9 mouse cellular contexts compared by ENCODE assay signal in the genomic region with DNA sequence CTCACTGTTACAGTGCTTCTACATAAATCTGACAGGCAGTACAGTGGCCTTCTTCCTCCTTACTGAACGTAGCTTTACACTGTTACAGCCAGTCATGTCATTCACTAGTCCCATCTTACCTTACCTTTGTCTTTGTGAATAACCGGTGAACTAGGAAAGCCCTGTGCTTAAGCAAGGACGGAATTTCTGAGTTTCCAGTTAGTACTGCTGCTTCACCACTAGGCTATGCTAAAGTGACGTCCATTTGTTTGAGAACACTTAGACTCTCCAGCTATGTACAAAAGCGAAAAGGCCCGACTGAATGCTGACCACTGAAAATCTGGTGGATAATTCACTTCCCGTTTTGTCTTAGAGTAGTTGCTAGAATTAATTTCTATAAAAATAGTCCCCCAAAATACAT.
DNase-seq lines count a peak whose midpoint lies in the region; ATAC-seq and TF ChIP-seq lines count a peak whose summit lies in the region.
"Had no signal": no experiment of that assay in that cellular context is flagged by ENCODE, and none has a peak within 500 bp of the region (broad histone marks: within the 10 kb centered on the region; RNA-seq: fewer than 3 reads in every experiment).

No protein-coding gene starts in this region.

- no peak overlapping the region for H3K4me2 ChIP-seq in CH12.LX (ENCODE audit: insufficient read depth, low read depth, poor library complexity, severe bottlenecking)
- H3K4me2 ChIP-seq in kidney, postnatal 0 days (ENCODE audit: low read length), result no peak overlapping the region
- H3K4me2 ChIP-seq in midbrain, embryonic 15.5 days, result no peak overlapping the region

- WGBS in kidney, postnatal 0 days, result 34% methylated on average over 7 of the region's 7 CpGs
- WGBS in midbrain, embryonic 15.5 days, result 31% methylated on average over 7 of the region's 7 CpGs

- no peaks in the 10 kb centered on the region for H3K36me3 ChIP-seq in CH12.LX (replicated peaks in 1 of 2; ENCODE audit: control insufficient read depth in 1 of 2, insufficient read depth in 1 of 2, low read length in 1 of 2)
- H3K36me3 ChIP-seq in kidney, postnatal 0 days (ENCODE audit: insufficient read depth, low read length), result no peaks in the 10 kb centered on the region
- H3K36me3 ChIP-seq in midbrain, embryonic 15.5 days (replicated peaks), result no peaks in the 10 kb centered on the region

- ATAC-seq in frontal cortex, adult (ENCODE audit: low TSS enrichment), result peak; percentile 96
- peak; percentile 71 for ATAC-seq in kidney, postnatal 0 days (replicated peaks; ENCODE audit: low FRiP score, low read depth)
- peak; percentile 97 for ATAC-seq in midbrain, embryonic 15.5 days (replicated peaks)

- no peak for TF ChIP-seq POLR2A in CH12.LX (IDR thresholded peaks at IDR 0.05; ENCODE audit: low read depth, low read length)

- H3K4me3 ChIP-seq in CH12.LX (replicated peaks in 1 of 3; ENCODE audit: low read depth in 2 of 3, low read length in 2 of 3, poor library complexity in 1 of 3), result no peak overlapping the region
- no peak overlapping the region for H3K4me3 ChIP-seq in kidney, postnatal 0 days (replicated peaks; ENCODE audit: low read depth, low read length)
- no peak overlapping the region for H3K4me3 ChIP-seq in midbrain, embryonic 15.5 days

- H3K79me2 ChIP-seq in CH12.LX (replicated peaks; ENCODE audit: control insufficient read depth, extremely low read depth, insufficient read depth, poor library complexity, severe bottlenecking), result no peaks in the 10 kb centered on the region

- in situ Hi-C loops in CH12.LX (cut with MboI; ENCODE audit: low pct_ligation_motif_present, low pct_unique_long_range_greater_than_20kb, low sequenced_read_pairs), result no loop called here

- H3K4me1 ChIP-seq in CH12.LX (ENCODE audit: control insufficient read depth in 1 of 2, insufficient read depth in 2 of 2), result no peaks in the 10 kb centered on the region
- H3K4me1 ChIP-seq in kidney, postnatal 0 days (replicated peaks; ENCODE audit: insufficient read depth, low read length), result no peaks in the 10 kb centered on the region
- no peaks in the 10 kb centered on the region for H3K4me1 ChIP-seq in midbrain, embryonic 15.5 days

- dilution Hi-C loops in CH12.LX (cut with MboI; ENCODE audit: extremely low pct_ligation_motif_present, extremely low pct_unique_long_range_greater_than_20kb, low sequenced_read_pairs), result no loop called here

- no peak for TF ChIP-seq EP300 in CH12.LX (IDR thresholded peaks at IDR 0.05; ENCODE audit: low read length)

- no peak overlapping the region for H3K9ac ChIP-seq in CH12.LX (ENCODE audit: insufficient read depth, low read depth)
- no peak overlapping the region for H3K9ac ChIP-seq in kidney, postnatal 0 days (ENCODE audit: low read depth, low read length)
- H3K9ac ChIP-seq in midbrain, embryonic 15.5 days, result no peak overlapping the region

- TF ChIP-seq RAD21 in CH12.LX (IDR thresholded peaks at IDR 0.05; ENCODE audit: low read depth, low read length), result peak; percentile 24

- peak in 1 of 2 experiments; percentile 18; a peak in 2 of 4 replicates for TF ChIP-seq CTCF in CH12.LX (conservative IDR thresholded peaks at IDR 0.05 in 1 of 2, IDR thresholded peaks at IDR 0.05 in 1 of 2; ENCODE audit: low read depth in 2 of 2, low read length in 2 of 2)
- peak; percentile 88 for TF ChIP-seq CTCF in kidney, postnatal 0 days (IDR thresholded peaks at IDR 0.05; ENCODE audit: low read depth)

- H3K27me3 ChIP-seq in CH12.LX (replicated peaks), result no peaks in the 10 kb centered on the region
- H3K27me3 ChIP-seq in kidney, postnatal 0 days (ENCODE audit: insufficient read depth, low read length), result no peaks in the 10 kb centered on the region
- H3K27me3 ChIP-seq in midbrain, embryonic 15.5 days (replicated peaks), result no peaks in the 10 kb centered on the region

- H3K9me3 ChIP-seq in CH12.LX (replicated peaks; ENCODE audit: low read length), result no peaks in the 10 kb centered on the region
- H3K9me3 ChIP-seq in kidney, postnatal 0 days (replicated peaks; ENCODE audit: low read length), result no peaks in the 10 kb centered on the region
- H3K9me3 ChIP-seq in midbrain, embryonic 15.5 days, result no peaks in the 10 kb centered on the region

- H3K27ac ChIP-seq in CH12.LX (ENCODE audit: insufficient read depth, low read depth), result no peak overlapping the region
- no peak overlapping the region for H3K27ac ChIP-seq in kidney, postnatal 0 days
- no peak overlapping the region for H3K27ac ChIP-seq in midbrain, embryonic 15.5 days
- H3K27ac ChIP-seq: macrophage had no signal

- DNase-seq in frontal cortex, postnatal 10 days (ENCODE audit: low spot score in 2 of 2), result no peak
- DNase-seq in CH12.LX (ENCODE audit: extremely low read depth), result peak; percentile 11
- peak; percentile 69 for DNase-seq in embryo, embryonic 10 days (ENCODE audit: low spot score)
- peak; percentile 85 for DNase-seq in kidney, postnatal 0 days (ENCODE audit: low spot score)
- DNase-seq in gastrocnemius, adult 18-20 months (ENCODE audit: low spot score), result no peak
- no peak for DNase-seq in MN1 (ENCODE audit: low spot score)

TF ChIP-seq in CH12.LX, 34 proteins besides CTCF, POLR2A, EP300 and RAD21:
- no peak for TF ChIP-seq NELFE (IDR thresholded peaks at IDR 0.05; ENCODE audit: low read depth, low read length)
- TF ChIP-seq UBTF (IDR thresholded peaks at IDR 0.05; ENCODE audit: low read depth, low read length), result no peak
- TF ChIP-seq HCFC1 (IDR thresholded peaks at IDR 0.05; ENCODE audit: low read depth, low read length), result no peak
- no peak for TF ChIP-seq MAFK (IDR thresholded peaks at IDR 0.05; ENCODE audit: insufficient replicate concordance, low read length)
- TF ChIP-seq MYC (IDR thresholded peaks at IDR 0.05; ENCODE audit: low read depth, low read length), result no peak
- TF ChIP-seq ZKSCAN1 (IDR thresholded peaks at IDR 0.05; ENCODE audit: borderline replicate concordance, low read depth, low read length), result no peak
- TF ChIP-seq TBP (conservative IDR thresholded peaks at IDR 0.05; ENCODE audit: low read depth, low read length), result no peak
- TF ChIP-seq NRF1 (IDR thresholded peaks at IDR 0.05; ENCODE audit: low read depth, low read length), result no peak
- TF ChIP-seq MAZ (IDR thresholded peaks at IDR 0.05; ENCODE audit: low read depth, low read length), result no peak
- no peak for TF ChIP-seq KAT2A (IDR thresholded peaks at IDR 0.05; ENCODE audit: insufficient replicate concordance, low read length)
- TF ChIP-seq IRF4 (IDR thresholded peaks at IDR 0.05; ENCODE audit: low read depth, low read length), result no peak
- TF ChIP-seq JUN (IDR thresholded peaks at IDR 0.05; ENCODE audit: insufficient read depth, low read depth, low read length), result no peak

Comparison
In these comparisons a context has a peak if more than half of its experiments do, and no peak if none do; other contexts are left out.
1. DNase-seq: peak in CH12.LX (single experiment), embryo, embryonic 10 days (single experiment) and kidney, postnatal 0 days (single experiment); none in frontal cortex, postnatal 10 days (0 of 2), gastrocnemius, adult 18-20 months (single experiment) and MN1 (single experiment).
2. Peak in every context shown above with its lines, with median percentiles within 50 percentile points of each other: ATAC-seq.